Mouse (Mus musculus): ENCODE measurements around the gene Sap30l. TPM values are rescaled to one million over a fixed set of nuclear protein-coding genes. Genes with fewer than 3 reads are reported as not detected.
"Not testable (repeated sequence)": the region's sequence is repeated elsewhere in the genome, so short reads cannot be mapped to it uniquely, and the experiment has no call there.

Sap30l gene
- total RNA-seq, 2 experiments from 2014 or later = 46.5 to 47.6 TPM

DNA sequence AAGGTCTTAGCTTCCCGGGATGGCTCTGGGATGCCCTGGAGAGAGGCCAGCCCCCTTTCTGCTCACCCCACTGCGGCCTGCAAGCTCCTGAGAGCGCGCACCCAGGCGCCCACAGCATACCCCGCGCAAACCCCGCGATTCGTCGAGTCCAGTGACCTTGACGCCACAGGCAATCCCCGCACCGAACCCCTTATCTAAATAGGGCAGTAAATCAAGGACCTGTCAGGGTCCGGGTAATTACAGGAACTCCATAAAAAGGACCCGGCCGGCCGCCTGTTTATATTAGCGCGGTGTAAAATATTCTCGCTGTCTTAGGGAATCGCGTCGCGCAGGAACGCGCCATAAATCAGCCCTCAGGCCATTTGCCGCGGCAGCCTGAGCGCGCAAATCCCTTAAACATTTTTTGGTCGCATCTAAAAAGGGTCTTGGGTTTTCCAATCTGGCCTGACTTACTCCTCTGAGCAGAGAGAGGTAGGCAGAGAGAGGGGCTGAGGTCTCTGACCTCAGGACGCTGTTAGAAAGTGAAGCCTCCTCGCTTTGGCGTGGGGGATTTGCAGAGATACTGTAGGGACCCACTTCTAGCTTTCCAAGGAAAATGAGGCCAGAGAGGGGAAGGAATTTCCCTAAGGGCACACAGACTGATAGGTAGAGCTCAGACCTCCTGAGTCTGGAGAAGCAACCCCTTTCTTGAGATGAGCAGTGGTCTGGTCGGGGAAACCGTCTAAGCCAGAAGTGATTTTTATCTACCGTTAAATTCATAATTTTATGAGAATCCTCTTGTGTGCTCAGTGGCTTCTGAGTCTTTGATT lies 35.6 kb downstream of the Sap30l start:
- intact Hi-C loops (cut with DNase I) = no loop called here
- TF ChIP-seq CTCF (IDR thresholded peaks at IDR 0.05) = no peak
- H3K4me3 ChIP-seq = no peak overlapping the region
- no peak overlapping the region for H3K27ac ChIP-seq
- no peak for DNase-seq

DNA sequence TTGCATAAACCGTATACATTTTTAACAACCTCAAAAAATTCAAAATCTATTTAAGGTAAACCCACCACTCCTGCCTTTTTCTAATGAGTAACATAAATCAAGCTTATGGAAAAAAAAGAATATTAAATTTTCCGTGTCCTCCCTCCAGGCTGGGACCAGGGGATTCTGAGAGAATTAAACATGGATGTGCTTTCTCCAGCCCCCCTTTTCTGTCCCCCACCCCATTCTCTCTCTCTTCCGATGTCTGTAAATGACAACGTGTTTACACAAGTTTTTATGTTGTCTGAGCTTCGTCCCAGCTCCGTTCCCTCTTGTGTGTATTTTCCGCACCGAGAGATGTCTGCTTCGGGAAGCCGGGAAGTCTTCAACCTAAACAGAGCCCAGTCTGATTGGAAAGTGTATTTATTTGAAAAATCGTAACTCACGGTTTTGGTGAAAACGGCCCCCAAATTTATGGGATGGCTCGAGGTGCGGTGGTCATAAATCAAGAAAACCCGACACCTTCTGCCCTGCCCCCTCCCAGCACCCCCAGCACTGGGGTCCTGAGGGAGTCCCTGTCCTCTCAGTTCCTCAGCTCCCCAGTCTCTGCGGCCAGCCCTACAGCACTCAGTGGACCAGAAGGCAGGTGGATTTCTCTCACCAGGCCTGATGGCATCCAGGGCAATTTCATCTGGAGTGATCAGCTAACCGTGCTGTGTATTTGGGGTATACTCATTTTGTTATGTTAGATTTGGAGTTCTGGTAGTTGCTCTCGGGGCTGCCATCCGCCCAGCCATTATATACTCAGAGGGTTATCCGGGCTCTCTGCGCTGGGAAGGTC lies 36.6 kb downstream of the Sap30l start:
- intact Hi-C loops (cut with DNase I) = no loop called here
- TF ChIP-seq CTCF (IDR thresholded peaks at IDR 0.05) = no peak
- DNase-seq = no peak
- Histone ChIP-seq H3K27ac (no peak overlapping the region), H3K4me3 (no peak overlapping the region)

DNA sequence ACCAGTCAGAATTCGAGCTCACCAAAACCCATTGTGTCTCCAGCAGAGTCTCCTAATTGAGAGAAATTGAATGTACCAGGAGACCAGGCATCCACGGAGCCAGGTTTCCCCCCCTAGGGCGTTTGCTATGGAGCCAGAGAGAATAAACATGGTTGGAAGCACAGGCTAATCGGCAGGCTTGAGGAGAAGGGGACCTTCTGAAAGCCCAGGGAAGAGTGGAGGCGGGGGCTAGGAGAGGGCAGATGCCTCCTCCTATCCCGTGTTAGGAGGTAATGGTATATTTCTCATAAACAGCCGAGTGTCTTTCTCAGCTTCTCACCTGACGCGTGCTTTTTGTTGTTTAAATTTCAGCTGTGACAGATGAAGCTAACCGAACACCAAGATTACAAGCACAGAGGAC lies 39.5 kb downstream of the Sap30l start:
- intact Hi-C loops (cut with DNase I) = no loop called here
- TF ChIP-seq CTCF (IDR thresholded peaks at IDR 0.05) = no peak
- Histone ChIP-seq H3K27ac (no peak overlapping the region), H3K4me3 (no peak overlapping the region)
- DNase-seq = no peak

GRCm38 (mm10) chr11:57841391-57841790 lies 40.0 kb downstream of the Sap30l start:
- no peak for DNase-seq

DNA sequence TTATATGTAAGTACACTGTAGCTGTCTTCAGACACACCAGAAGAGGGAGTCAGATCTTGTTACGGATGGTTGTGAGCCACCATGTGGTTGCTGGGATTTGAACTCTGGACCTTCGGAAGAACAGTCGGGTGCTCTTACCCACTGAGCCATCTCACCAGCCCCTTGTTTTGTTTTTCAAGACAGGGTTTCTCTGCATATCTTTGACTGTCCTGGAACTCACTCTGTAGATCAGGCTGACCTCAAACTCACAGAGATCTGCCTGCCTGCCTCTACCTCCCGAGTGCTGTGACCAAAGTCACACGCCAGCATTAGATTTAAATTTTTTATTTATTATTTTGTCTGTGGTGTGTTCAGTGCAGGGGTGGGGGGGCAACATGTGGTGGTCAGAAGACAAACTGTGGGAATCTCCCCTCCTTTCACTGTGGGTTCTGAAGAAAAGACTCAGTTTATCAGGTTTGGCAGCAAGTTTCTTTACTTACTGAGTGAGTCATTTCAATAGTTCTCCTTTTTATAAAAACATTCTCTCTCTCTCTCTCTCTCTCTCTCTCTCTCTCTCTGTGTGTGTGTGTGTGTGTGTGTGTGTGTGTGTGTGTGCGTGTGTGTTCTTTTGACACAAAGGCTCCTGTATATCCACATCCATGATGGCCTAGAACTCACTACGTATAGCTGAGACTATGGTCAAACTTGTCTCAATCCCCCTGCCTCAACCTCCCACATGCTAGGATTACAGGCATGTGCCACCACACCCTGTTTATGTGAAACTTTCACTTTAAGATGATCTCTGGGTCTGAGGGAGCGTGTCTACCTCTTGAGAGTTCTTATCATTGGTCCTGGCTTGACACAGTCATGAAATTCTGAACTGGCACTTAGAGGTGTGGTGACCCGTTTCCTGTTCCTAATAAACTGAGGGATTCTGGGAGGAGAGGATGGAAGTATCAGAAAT lies 45.3 kb downstream of the Sap30l start:
- DNase-seq; intact Hi-C loops (cut with DNase I); H3K4me3 ChIP-seq; H3K27ac ChIP-seq: not testable (repeated sequence)

More at GRCm38 (mm10) chr11:57841391-57841790, 40.0 kb downstream of the Sap30l start:
- Histone ChIP-seq H3K4me3 (no peak overlapping the region), H3K27ac (no peak overlapping the region)
- no peak for TF ChIP-seq CTCF (IDR thresholded peaks at IDR 0.05)
- intact Hi-C loops (cut with DNase I) = no loop called here

- Histone ChIP-seq H3K4me3 (no peak overlapping the region), H3K27ac (no peak overlapping the region)
- intact Hi-C loops (cut with DNase I) = no loop called here
- TF ChIP-seq CTCF (IDR thresholded peaks at IDR 0.05) = no peak
- DNase-seq = no peak
Observed at GRCm38 (mm10) chr11:57847396-57847795, 46.0 kb downstream of the Sap30l start.

- no peak overlapping the region for H3K4me3 ChIP-seq
- no peak for DNase-seq
- intact Hi-C loops (cut with DNase I) = no loop called here
- no peak overlapping the region for H3K27ac ChIP-seq
- TF ChIP-seq CTCF (IDR thresholded peaks at IDR 0.05) = no peak
Observed at GRCm38 (mm10) chr11:57850298-57850697, 48.9 kb downstream of the Sap30l start.

DNA sequence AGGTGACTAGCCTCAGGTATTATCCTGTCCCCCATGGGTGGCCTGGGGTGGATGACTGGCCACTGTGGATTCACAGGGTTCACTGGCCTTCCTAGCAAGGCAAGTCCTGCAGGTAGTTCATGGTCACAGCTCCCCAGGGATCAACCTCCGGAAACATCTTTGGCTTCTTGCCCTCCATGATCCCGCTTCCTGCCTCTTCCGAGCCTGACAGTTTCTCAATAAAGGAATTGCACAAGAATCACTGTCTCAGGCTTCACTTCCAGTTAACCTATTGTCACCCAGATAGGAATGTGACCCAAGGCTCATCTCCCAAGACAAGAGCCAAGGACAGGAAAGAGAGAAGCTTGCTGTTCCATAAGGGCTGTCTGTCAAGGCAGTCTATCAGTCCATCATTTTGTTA lies 49.5 kb downstream of the Sap30l start:
- intact Hi-C loops (cut with DNase I) = no loop called here
- no peak for TF ChIP-seq CTCF (IDR thresholded peaks at IDR 0.05)
- Histone ChIP-seq H3K4me3 (no peak overlapping the region), H3K27ac (no peak overlapping the region)
- DNase-seq = no peak

GRCm38 (mm10) chr11:57853571-57853970 lies 52.1 kb downstream of the Sap30l start:
- no peak for TF ChIP-seq CTCF (IDR thresholded peaks at IDR 0.05)
- H3K4me3 ChIP-seq = no peak overlapping the region
- DNase-seq = no peak
- intact Hi-C loops (cut with DNase I) = no loop called here
- no peak overlapping the region for H3K27ac ChIP-seq

- no peak overlapping the region for H3K27ac ChIP-seq
- H3K4me3 ChIP-seq = no peak overlapping the region
- intact Hi-C loops (cut with DNase I) = no loop called here
Observed at GRCm38 (mm10) chr11:57857709-57858108, 56.3 kb downstream of the Sap30l start.

More at GRCm38 (mm10) chr11:57857709-57858108, 56.3 kb downstream of the Sap30l start:
- no peak for TF ChIP-seq CTCF (IDR thresholded peaks at IDR 0.05)
- no peak for DNase-seq

Other genes starting within 250 kb of the Sap30l start
- gene Galnt10, start 156.2 kb upstream of the Sap30l start, total RNA-seq (2021) = 1 to 10 TPM; 5.1 to 6.4 TPM
- not detected for gene Hand1, start 31.2 kb downstream of the Sap30l start, total RNA-seq (2021)
- gene Larp1, start 207.4 kb downstream of the Sap30l start, total RNA-seq (2021) = 10 to 100 TPM; 90.4 to 98.4 TPM